Mouse (Mus musculus): ENCODE measurements at regions not wholly inside any gene's neighbourhood (a gene's known extent, or its start where the extent isn't known, plus 50 kb on each side); places are given as distances from the start of the nearest gene placed in this dataset.

- Histone ChIP-seq H3K4me2 (replicated peaks) (no peak overlapping the region), H3K4me1 (peaks cover 9% of the 10 kb centered on the region), H3K9me3 (replicated peaks) (no peaks in the 10 kb centered on the region), H3K27me3 (no peaks in the 10 kb centered on the region), H3K9ac (no peak overlapping the region), H3K36me3 (no peaks in the 10 kb centered on the region), H3K4me3 (no peak overlapping the region), H3K27ac (no peak overlapping the region; the same call in 1 of the 2 replicates)
- 53% methylated on average over 15 of the region's 15 CpGs for WGBS
- no peak for ATAC-seq (ENCODE audit: low FRiP score)
These were observed 125.6 kb downstream of the Smad6 start for GRCm38 (mm10) chr9:63896073-63896807.

- Histone ChIP-seq H3K4me1 (peaks cover 9% of the 10 kb centered on the region), H3K27me3 (no peaks in the 10 kb centered on the region), H3K4me2 (replicated peaks) (no peak overlapping the region), H3K27ac (peak overlapping the region; percentile 60), H3K9me3 (replicated peaks) (no peaks in the 10 kb centered on the region), H3K36me3 (no peaks in the 10 kb centered on the region), H3K9ac (no peak overlapping the region), H3K4me3 (no peak overlapping the region)
- 65% methylated on average over 17 of the region's 17 CpGs for WGBS
- no peak for ATAC-seq (ENCODE audit: low FRiP score)
These were observed 129.5 kb downstream of the Smad6 start for GRCm38 (mm10) chr9:63892235-63892971.

- H3K4me1 ChIP-seq: peaks cover 5% of the 10 kb centered on the region; the same call in 1 of the 2 replicates
- no peaks in the 10 kb centered on the region for H3K36me3 ChIP-seq
- H3K9ac ChIP-seq: no peak overlapping the region
- H3K9me3 ChIP-seq (replicated peaks): no peaks in the 10 kb centered on the region; the same call in 1 of the 2 replicates
- no peak overlapping the region for H3K27ac ChIP-seq
- no peaks in the 10 kb centered on the region for H3K27me3 ChIP-seq
- 60% methylated on average over 5 of the region's 5 CpGs for WGBS
- ATAC-seq (ENCODE audit: low FRiP score): no peak
- H3K4me2 ChIP-seq (replicated peaks): no peak overlapping the region
- no peak overlapping the region for H3K4me3 ChIP-seq
These were observed 131.1 kb downstream of the Smad6 start for GRCm38 (mm10) chr9:63890717-63891116.

GRCm38 (mm10) chr9:63889570-63889969 lies 131.8 kb upstream of the Smad3 start:
- Histone ChIP-seq H3K4me3 (no peak overlapping the region), H3K27ac (no peak overlapping the region), H3K9me3 (replicated peaks) (no peaks in the 10 kb centered on the region; the same call in 1 of the 2 replicates), H3K4me2 (replicated peaks) (no peak overlapping the region), H3K9ac (no peak overlapping the region), H3K4me1 (peaks cover 5% of the 10 kb centered on the region; the same call in 1 of the 2 replicates), H3K36me3 (no peaks in the 10 kb centered on the region), H3K27me3 (0 out of 2 replicates have a peak, but pooled peaks cover 7% of the 10 kb centered on the region)
- WGBS: 73% methylated on average over 6 of the region's 6 CpGs
- no peak for ATAC-seq (ENCODE audit: low FRiP score)

GRCm38 (mm10) chr9:63884971-63885370 lies 127.2 kb upstream of the Smad3 start:
- peaks cover 14% of the 10 kb centered on the region for H3K4me1 ChIP-seq
- no peak overlapping the region for H3K9ac ChIP-seq
- ATAC-seq (ENCODE audit: low FRiP score): no peak
- no peak overlapping the region for H3K4me2 ChIP-seq (replicated peaks)
- H3K36me3 ChIP-seq: no peaks in the 10 kb centered on the region
- no peak overlapping the region for H3K27ac ChIP-seq
- no peak overlapping the region for H3K4me3 ChIP-seq
- 87% methylated on average over 2 of the region's 2 CpGs for WGBS
- H3K9me3 ChIP-seq (replicated peaks): no peaks in the 10 kb centered on the region; the same call in 1 of the 2 replicates
- H3K27me3 ChIP-seq: peaks cover 20% of the 10 kb centered on the region; the same call in 1 of the 2 replicates

- WGBS: 75% methylated on average over 6 of the region's 6 CpGs
These were observed 126.1 kb upstream of the Smad3 start for GRCm38 (mm10) chr9:63883738-63884520.

GRCm38 (mm10) chr9:63881692-63882091 lies 123.9 kb upstream of the Smad3 start:
- WGBS: 77% methylated on average over 9 of the region's 10 CpGs
- Histone ChIP-seq H3K4me1 (peaks cover 39% of the 10 kb centered on the region), H3K4me2 (replicated peaks) (0 out of 2 replicates have a peak overlapping the region, but pooled peaks have one; percentile 45)

More at GRCm38 (mm10) chr9:63883738-63884520, 126.1 kb upstream of the Smad3 start:
- H3K36me3 ChIP-seq: no peaks in the 10 kb centered on the region
- H3K4me2 ChIP-seq (replicated peaks): no peak overlapping the region
- no peak overlapping the region for H3K27ac ChIP-seq
- H3K9ac ChIP-seq: no peak overlapping the region
- no peaks in the 10 kb centered on the region; the same call in 1 of the 2 replicates for H3K9me3 ChIP-seq (replicated peaks)
- no peak overlapping the region for H3K4me3 ChIP-seq
- no peak for ATAC-seq (ENCODE audit: low FRiP score)
- peaks cover 25% of the 10 kb centered on the region for H3K4me1 ChIP-seq
- H3K27me3 ChIP-seq: peaks cover 20% of the 10 kb centered on the region; the same call in 1 of the 2 replicates

GRCm38 (mm10) chr9:63881261-63881563 lies 123.4 kb upstream of the Smad3 start:
- H3K27ac ChIP-seq: peak overlapping the region; percentile 69
- H3K4me1 ChIP-seq: peaks cover 39% of the 10 kb centered on the region
- peak; percentile 22 for ATAC-seq (ENCODE audit: low FRiP score)
- peak overlapping the region; percentile 45 for H3K4me2 ChIP-seq (replicated peaks)
- no peaks in the 10 kb centered on the region for H3K36me3 ChIP-seq
- no peak overlapping the region for H3K4me3 ChIP-seq
- no peaks in the 10 kb centered on the region for H3K9me3 ChIP-seq (replicated peaks)
- H3K9ac ChIP-seq: no peak overlapping the region
- peaks cover 27% of the 10 kb centered on the region for H3K27me3 ChIP-seq
- WGBS: 55% methylated on average over 4 of the region's 4 CpGs

More at GRCm38 (mm10) chr9:63881692-63882091, 123.9 kb upstream of the Smad3 start:
- Histone ChIP-seq H3K4me3 (no peak overlapping the region), H3K27ac (peak overlapping the region; percentile 69), H3K27me3 (peaks cover 27% of the 10 kb centered on the region), H3K36me3 (no peaks in the 10 kb centered on the region), H3K9ac (no peak overlapping the region), H3K9me3 (replicated peaks) (no peaks in the 10 kb centered on the region; the same call in 1 of the 2 replicates)
- ATAC-seq (ENCODE audit: low FRiP score): 0 out of 2 replicates have a peak, but pooled peaks have one; percentile 29

GRCm38 (mm10) chr9:63880487-63881260 lies 122.9 kb upstream of the Smad3 start:
- WGBS: 13% methylated on average over 25 of the region's 26 CpGs
- peaks cover 39% of the 10 kb centered on the region for H3K4me1 ChIP-seq
- peaks cover 32% of the 10 kb centered on the region for H3K27me3 ChIP-seq
- H3K36me3 ChIP-seq: no peaks in the 10 kb centered on the region
- no peak overlapping the region for H3K9ac ChIP-seq
- H3K9me3 ChIP-seq (replicated peaks): no peaks in the 10 kb centered on the region
- H3K4me2 ChIP-seq (replicated peaks): peak overlapping the region; percentile 45
- peak overlapping the region; percentile 10; the same call in 1 of the 2 replicates for H3K4me3 ChIP-seq
- peak overlapping the region; percentile 78 for H3K27ac ChIP-seq
- ATAC-seq (ENCODE audit: low FRiP score): peak; percentile 63

- no peak overlapping the region for H3K4me3 ChIP-seq
- H3K4me1 ChIP-seq: peaks cover 39% of the 10 kb centered on the region
- ATAC-seq (ENCODE audit: low FRiP score): no peak
- no peaks in the 10 kb centered on the region for H3K9me3 ChIP-seq (replicated peaks)
- H3K4me2 ChIP-seq (replicated peaks): peak overlapping the region; percentile 45
- 16% methylated on average over 15 of the region's 15 CpGs for WGBS
- peaks cover 28% of the 10 kb centered on the region for H3K27me3 ChIP-seq
- H3K27ac ChIP-seq: peak overlapping the region; percentile 78
- no peaks in the 10 kb centered on the region for H3K36me3 ChIP-seq
- no peak overlapping the region for H3K9ac ChIP-seq
These were observed 122.1 kb upstream of the Smad3 start for GRCm38 (mm10) chr9:63879710-63880428.

GRCm38 (mm10) chr9:63877864-63878263 lies 120.1 kb upstream of the Smad3 start:
- ATAC-seq (ENCODE audit: low FRiP score): no peak
- no peaks in the 10 kb centered on the region for H3K36me3 ChIP-seq
- peaks cover 39% of the 10 kb centered on the region for H3K4me1 ChIP-seq
- no peaks in the 10 kb centered on the region for H3K9me3 ChIP-seq (replicated peaks)
- peak overlapping the region; percentile 17; the same call in 1 of the 2 replicates for H3K27ac ChIP-seq
- H3K9ac ChIP-seq: no peak overlapping the region
- H3K4me2 ChIP-seq (replicated peaks): no peak overlapping the region
- peaks cover 12% of the 10 kb centered on the region for H3K27me3 ChIP-seq
- H3K4me3 ChIP-seq: no peak overlapping the region
- 61% methylated on average over 7 of the region's 7 CpGs for WGBS

Measured in hindbrain, embryonic 12.5 days (tissue).